Mouse (Mus musculus): ENCODE results near the gene Stk39.

DNA sequence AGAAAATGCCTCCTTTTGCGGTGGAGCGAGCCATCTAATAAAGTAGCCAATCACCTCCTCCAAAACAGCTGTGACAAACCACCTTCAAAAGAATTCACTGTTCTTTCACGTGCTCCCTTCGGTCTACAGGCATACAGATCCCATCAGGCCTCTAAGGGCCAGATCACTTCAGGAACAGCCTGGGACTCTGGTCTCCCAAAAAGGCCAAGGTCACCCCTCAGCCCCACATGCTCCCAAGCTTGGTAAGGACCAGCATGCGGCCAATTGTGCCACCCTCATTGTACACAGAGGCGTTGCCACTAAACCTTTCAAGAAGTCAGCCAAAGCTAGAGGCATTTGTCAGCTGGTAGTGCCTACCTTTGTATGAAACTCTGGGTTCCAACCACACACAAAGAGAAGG is 28.9 kb downstream of the Stk39 start:
- TF ChIP-seq CTCF (IDR thresholded peaks at IDR 0.05; ENCODE audit: borderline replicate concordance, insufficient read depth, low read length): no peak
- TF ChIP-seq POLR2A (IDR thresholded peaks at IDR 0.05; ENCODE audit: low read depth, low read length): no peak
